Mouse (Mus musculus) liver, postnatal 0 days (tissue): ENCODE results near the gene Rpsa. TPM values are rescaled to one million over a fixed set of nuclear protein-coding genes. Genes with fewer than 3 reads are reported as not detected.

Experiments used
- ATAC-seq: fragments of 200-750 bp; cut with Nextera tagmentation; 2 replicates; pipeline ENCODE4 v1.8.0; 2017; ENCODE audit warnings: mild to moderate bottlenecking, moderate library complexity
- DNase-seq: peaks from one replicate; pipeline ENCODE4 v3.0.0-alpha.2; 2016
- H3K27ac ChIP-seq: fragments of 300-500 bp; sonication (generic); 2 replicates; pipeline ENCODE4 v1.5.1; 2014; ENCODE audit warnings: antibody characterized with exemption, moderate library complexity, mild to moderate bottlenecking, low read depth
- H3K27me3 ChIP-seq: fragments of 300-500 bp; sonication (generic); 2 replicates; pipeline ENCODE4 v1.6.1; 2014; ENCODE audit warnings: low read length, control low read depth, mixed read lengths; ENCODE audit not compliant: insufficient read depth
- H3K36me3 ChIP-seq: fragments of 300-500 bp; sonication (generic); replicated peaks from 2 replicates; pipeline ENCODE4 v1.6.1; 2014; ENCODE audit warnings: mild to moderate bottlenecking, control low read depth, low read length, moderate library complexity, mixed read lengths; ENCODE audit not compliant: insufficient read depth
- H3K4me1 ChIP-seq: fragments of 300-500 bp; sonication (generic); 2 replicates; pipeline ENCODE4 v1.6.1; 2014; ENCODE audit warnings: antibody characterized with exemption, mild to moderate bottlenecking, control low read depth; ENCODE audit not compliant: insufficient read depth
- H3K4me2 ChIP-seq: fragments of 300-500 bp; sonication (generic); 2 replicates; pipeline ENCODE4 v1.6.1; 2014; ENCODE audit warnings: low read depth, mild to moderate bottlenecking, low read length, moderate library complexity, mixed read lengths
- H3K4me3 ChIP-seq: fragments of 300-500 bp; sonication (generic); 2 replicates; pipeline ENCODE4 v1.5.1; 2014; ENCODE audit warnings: low read depth, low read length
- H3K9ac ChIP-seq: fragments of 300-500 bp; sonication (generic); replicated peaks from 2 replicates; pipeline ENCODE4 v1.6.1; 2014; ENCODE audit warnings: mild to moderate bottlenecking, moderate library complexity
- H3K9me3 ChIP-seq: fragments of 300-500 bp; sonication (generic); 2 replicates; pipeline ENCODE4 v1.6.1; 2016; ENCODE audit warnings: mild to moderate bottlenecking, control low read depth, low read length, mixed read lengths
- CTCF ChIP-seq: sonication (generic); IDR thresholded peaks from 2 replicates; pipeline ENCODE4 v1.5.1; 2016; ENCODE audit warnings: antibody characterized with exemption, low read depth
- EP300 ChIP-seq: IDR thresholded peaks from 2 replicates; pipeline ENCODE4 v1.6.1; 2016; ENCODE audit warnings: antibody characterized with exemption, low read depth, mild to moderate bottlenecking
- WGBS: fragments of 180-500 bp; shearing (Covaris S2); extraction: QIAGEN DNeasy Blood & Tissue Kit; methylation state at CpG from one replicate; pipeline ENCODE4 v1.1.7; 2014; ENCODE audit not compliant: insufficient replicate concordance; 5-methylcytosine and 5-hydroxymethylcytosine counted together
- polyA plus RNA-seq: library from polyadenylated mRNA; unstranded; fragments of >200 nt; fragmentation: Nextera tagmentation; extraction: Ambion mirVana; gene quantifications from 2 replicates; pipeline ENCODE4 v1.2.1, GENCODE M21; 2015

The Rpsa gene
- polyA plus RNA-seq, 1 experiment from 2014 or later = 692 TPM

DNA sequence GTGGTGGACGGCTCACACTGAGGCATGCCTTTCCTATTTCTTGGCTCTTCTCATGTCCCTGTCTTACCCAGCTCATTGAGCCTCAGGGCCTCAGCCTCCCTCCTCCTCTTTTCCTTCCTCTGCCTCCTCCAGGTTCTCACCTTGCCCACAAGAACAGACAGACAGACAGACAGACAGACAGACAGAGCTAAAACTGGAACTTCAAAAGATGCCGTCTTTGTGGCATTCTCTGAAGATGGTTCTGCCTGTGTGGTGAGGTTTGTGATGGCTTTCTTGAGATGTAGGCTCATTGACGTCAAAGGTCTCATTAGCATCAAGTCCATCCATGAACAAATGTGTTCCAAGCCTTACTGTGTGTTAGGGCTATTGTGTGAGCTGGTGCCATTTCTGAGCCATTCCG lies 44.8 kb upstream of the Rpsa start:
- Histone ChIP-seq H3K27me3 (no peaks in the 10 kb centered on the region), H3K4me3 (no peak overlapping the region), H3K9me3 (no peaks in the 10 kb centered on the region), H3K4me1 (no peaks in the 10 kb centered on the region), H3K9ac (no peak overlapping the region), H3K27ac (no peak overlapping the region), H3K4me2 (no peak overlapping the region), H3K36me3 (no peaks in the 10 kb centered on the region)
- WGBS = 80% methylated on average over 4 of the region's 4 CpGs
- no peak for TF ChIP-seq EP300
- TF ChIP-seq CTCF = no peak
- DNase-seq = no peak
- ATAC-seq = no peak

DNA sequence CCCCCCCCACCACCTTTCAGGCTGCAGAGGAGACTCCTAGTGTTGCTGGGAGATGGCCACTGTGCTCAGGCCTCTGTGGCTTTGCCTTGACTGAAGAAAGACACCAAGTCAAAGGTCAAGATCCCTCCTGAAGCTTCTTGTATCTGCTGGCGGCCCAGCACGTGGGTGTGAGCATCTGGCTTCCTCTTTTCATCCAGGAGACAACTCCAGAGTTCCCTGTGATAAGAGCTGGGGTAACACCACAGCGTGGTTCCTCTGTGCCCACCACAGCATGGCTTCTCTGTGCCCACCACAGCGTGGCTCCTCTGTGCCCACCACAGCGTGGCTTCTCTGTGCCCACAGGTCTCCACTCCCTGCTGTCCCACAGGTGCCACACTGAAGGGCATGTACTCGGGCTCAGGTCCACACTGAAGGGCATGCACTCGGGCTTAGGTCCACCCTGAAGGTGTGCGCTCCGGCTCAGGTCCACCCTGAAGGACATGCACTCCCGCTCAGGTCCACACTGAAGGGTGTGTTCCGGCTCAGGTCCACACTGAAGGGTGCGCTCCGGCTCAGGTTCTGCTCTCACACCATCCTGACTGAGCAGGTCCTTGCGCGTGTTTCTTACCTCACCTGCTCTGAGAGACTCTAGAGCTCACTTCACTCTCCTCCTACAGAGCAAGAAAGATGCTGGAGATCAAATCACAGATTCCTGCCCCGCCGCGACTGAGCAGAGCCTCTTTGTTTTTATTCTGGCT lies 44.2 kb upstream of the Rpsa start:
- Histone ChIP-seq H3K9me3 (no peaks in the 10 kb centered on the region), H3K4me3 (no peak overlapping the region), H3K27me3 (no peaks in the 10 kb centered on the region), H3K4me2 (no peak overlapping the region), H3K27ac (no peak overlapping the region), H3K4me1 (no peaks in the 10 kb centered on the region), H3K36me3 (no peaks in the 10 kb centered on the region), H3K9ac (no peak overlapping the region)
- WGBS = 69% methylated on average over 18 of the region's 18 CpGs
- DNase-seq = no peak
- no peak for TF ChIP-seq EP300
- TF ChIP-seq CTCF = no peak
- ATAC-seq = no peak

DNA sequence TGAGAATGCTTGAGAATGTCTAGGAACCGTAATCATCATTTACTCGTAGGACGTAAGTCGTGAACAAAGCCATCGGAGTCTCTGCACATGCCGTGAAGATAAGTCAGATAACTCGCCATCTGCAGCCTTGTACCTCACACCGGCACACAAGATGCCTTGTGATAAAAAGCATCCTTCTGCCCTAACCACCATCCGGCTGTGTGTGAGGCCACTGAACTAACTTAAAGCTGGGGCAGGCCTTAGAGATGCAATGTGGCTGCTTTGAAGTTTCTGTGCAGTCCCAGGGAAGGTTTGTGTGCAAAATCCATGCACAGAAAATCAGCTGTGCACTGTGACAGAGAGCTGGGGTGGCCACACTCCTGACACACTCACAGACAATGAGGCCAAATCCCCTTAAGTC lies 43.1 kb upstream of the Rpsa start:
- Histone ChIP-seq H3K27ac (no peak overlapping the region), H3K9me3 (no peaks in the 10 kb centered on the region), H3K36me3 (no peaks in the 10 kb centered on the region), H3K4me2 (no peak overlapping the region), H3K27me3 (no peaks in the 10 kb centered on the region), H3K4me3 (no peak overlapping the region), H3K4me1 (no peaks in the 10 kb centered on the region), H3K9ac (no peak overlapping the region)
- no peak for DNase-seq
- no peak for TF ChIP-seq CTCF
- TF ChIP-seq EP300 = no peak
- 76% methylated on average over 9 of the region's 9 CpGs for WGBS
- ATAC-seq = no peak

DNA sequence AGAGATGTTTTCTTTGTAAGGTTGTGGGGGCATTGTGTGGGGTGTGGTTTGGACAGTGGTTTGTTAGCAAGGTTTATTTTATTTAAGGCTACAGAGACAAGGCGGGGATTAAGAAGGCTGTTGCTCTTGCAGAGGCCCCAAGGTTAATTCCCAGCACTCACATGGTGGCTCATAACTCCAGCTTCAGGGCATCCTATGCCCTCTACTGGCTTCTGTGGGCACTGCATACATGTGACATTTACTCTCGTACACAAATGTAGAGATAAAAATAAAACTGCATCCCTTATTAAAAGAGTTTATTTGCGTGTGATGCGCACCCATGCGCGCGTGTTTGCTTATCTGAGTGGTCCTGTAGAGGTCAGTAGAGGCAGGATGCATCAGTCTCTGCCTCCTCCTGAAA lies 38.4 kb upstream of the Rpsa start:
- Histone ChIP-seq H3K4me2 (no peak overlapping the region), H3K27ac (no peak overlapping the region)
- TF ChIP-seq EP300 = no peak
- TF ChIP-seq CTCF = 0 out of 2 replicates have a peak, but pooled peaks have one; percentile 10

DNA sequence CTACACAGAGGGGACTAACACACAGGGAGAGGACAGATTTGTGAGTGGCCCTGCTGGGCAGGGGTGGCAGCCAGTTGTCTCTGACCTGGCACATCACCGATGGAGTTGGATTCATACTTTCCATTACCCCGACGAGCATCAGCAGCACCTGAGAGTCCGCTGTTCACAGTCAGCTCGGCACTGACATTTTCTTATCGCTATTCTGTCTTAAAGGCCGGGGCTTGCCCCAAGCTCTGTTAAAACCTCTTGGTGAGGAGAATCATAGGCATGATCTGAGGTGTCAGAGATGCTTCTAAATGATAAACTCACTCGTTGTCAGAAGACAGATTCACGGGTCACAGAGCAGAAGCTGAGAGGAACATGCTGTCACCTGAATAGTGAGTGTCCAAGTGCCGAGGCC lies 36.4 kb upstream of the Rpsa start:
- Histone ChIP-seq H3K9me3 (no peaks in the 10 kb centered on the region), H3K9ac (no peak overlapping the region), H3K4me3 (no peak overlapping the region), H3K4me2 (no peak overlapping the region), H3K27ac (no peak overlapping the region), H3K4me1 (no peaks in the 10 kb centered on the region), H3K36me3 (no peaks in the 10 kb centered on the region), H3K27me3 (no peaks in the 10 kb centered on the region)
- WGBS = 81% methylated on average over 10 of the region's 10 CpGs
- ATAC-seq (no peak), DNase-seq (no peak)
- TF ChIP-seq CTCF (no peak), EP300 (no peak)

More for the DNA sequence above, 38.4 kb upstream of the Rpsa start:
- Histone ChIP-seq H3K27me3 (no peaks in the 10 kb centered on the region), H3K9me3 (no peaks in the 10 kb centered on the region), H3K4me3 (no peak overlapping the region), H3K9ac (no peak overlapping the region), H3K4me1 (no peaks in the 10 kb centered on the region), H3K36me3 (no peaks in the 10 kb centered on the region)
- ATAC-seq (no peak), DNase-seq (no peak)
- WGBS = 82% methylated on average over 7 of the region's 7 CpGs

DNA sequence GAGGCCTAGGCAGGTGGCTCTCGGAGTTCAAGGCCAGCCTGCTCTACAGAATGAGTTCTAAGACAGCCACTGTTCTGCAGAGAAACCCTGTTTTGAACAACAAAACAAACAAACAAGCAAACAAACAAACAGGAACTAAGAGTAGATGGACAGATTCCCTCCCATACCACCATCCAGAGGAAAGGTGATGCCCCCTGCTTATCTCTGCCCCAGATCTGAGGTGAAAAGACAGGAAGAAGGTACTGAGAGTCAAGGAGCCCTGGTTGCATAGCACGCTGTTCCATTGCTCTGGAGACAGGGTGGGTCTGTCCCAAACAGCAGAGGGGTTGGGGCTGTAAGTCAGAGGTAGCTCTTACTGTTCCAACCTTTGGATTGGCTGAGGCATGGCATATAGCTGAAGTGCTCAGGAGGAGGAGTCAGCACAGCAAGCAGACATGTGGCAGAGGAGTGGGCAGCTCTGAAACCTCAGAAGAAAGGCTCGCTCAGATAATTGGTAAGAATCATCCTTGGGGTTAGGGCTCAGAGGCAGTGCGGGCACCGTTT lies 35.7 kb upstream of the Rpsa start, which contains the start of gene Ccr8:
Ccr8 (plus strand) TSS at position 419 of the 543 bp plus-strand sequence.
- Histone ChIP-seq H3K27me3 (no peaks in the 10 kb centered on the region), H3K4me3 (no peak within 1 kb of the TSS), H3K36me3 (no peaks in the 10 kb centered on the region), H3K4me1 (no peaks in the 10 kb centered on the region), H3K27ac (no peak within 1 kb of the TSS), H3K4me2 (no peak within 1 kb of the TSS), H3K9ac (no peak within 1 kb of the TSS), H3K9me3 (no peaks in the 10 kb centered on the region)
- no peak for TF ChIP-seq CTCF
- TF ChIP-seq EP300 = no peak
- WGBS = 72% methylated on average over 5 of the region's 5 CpGs
- ATAC-seq (no peak), DNase-seq (no peak)
